Mouse (Mus musculus): ENCODE measurements around the gene Cep112. TPM values are rescaled to one million over a fixed set of nuclear protein-coding genes. Genes with fewer than 3 reads are reported as not detected.
A peak's percentile ranks its signal among the peaks of the same experiment; 100 is the strongest.
"Not testable (repeated sequence)": the region's sequence is repeated elsewhere in the genome, so short reads cannot be mapped to it uniquely, and the experiment has no call there.

Cep112 gene
- polyA plus RNA-seq, 1 experiment from 2014 or later, result 1.4 TPM

- DNase-seq (ENCODE audit: low spot score), result no peak
Measured at GRCm38 (mm10) chr11:108865746-108866145, 440.8 kb downstream of the Cep112 start.

- DNase-seq (ENCODE audit: low spot score), result no peak
Measured at GRCm38 (mm10) chr11:108867538-108867937, 442.5 kb downstream of the Cep112 start.

GRCm38 (mm10) chr11:108871284-108871683 lies 446.3 kb downstream of the Cep112 start:
- not testable (repeated sequence) for DNase-seq (ENCODE audit: low spot score)

GRCm38 (mm10) chr11:108871748-108872147 lies 446.8 kb downstream of the Cep112 start:
- DNase-seq (ENCODE audit: low spot score), result no peak

DNA sequence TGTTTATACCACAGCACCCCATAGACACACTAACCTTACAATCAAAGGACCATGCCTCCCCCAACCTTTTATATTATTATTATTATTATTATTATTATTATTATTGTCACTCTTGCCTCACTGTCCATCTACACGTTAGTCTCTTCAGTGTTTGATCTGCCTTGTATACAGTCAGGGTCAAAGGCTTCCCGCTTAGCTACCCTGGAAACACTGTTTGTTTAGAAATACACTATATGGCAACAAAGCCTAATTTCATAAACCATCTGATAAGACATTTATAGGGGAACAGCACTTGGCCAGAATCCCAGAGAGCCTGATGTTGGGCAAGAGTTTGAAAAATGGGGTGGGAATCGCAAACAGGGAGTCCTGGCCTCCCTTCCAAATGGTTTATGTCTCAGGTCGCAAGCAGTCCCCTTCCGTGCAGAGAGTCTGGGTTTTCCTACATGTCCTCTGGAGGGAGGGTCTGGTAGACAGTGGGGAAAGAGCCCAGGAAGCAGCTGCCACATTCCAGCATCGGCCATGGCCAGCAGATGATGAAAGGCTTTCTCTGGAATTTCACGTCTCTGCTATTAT lies 451.7 kb downstream of the Cep112 start:
- no peak for DNase-seq (ENCODE audit: low spot score)

DNA sequence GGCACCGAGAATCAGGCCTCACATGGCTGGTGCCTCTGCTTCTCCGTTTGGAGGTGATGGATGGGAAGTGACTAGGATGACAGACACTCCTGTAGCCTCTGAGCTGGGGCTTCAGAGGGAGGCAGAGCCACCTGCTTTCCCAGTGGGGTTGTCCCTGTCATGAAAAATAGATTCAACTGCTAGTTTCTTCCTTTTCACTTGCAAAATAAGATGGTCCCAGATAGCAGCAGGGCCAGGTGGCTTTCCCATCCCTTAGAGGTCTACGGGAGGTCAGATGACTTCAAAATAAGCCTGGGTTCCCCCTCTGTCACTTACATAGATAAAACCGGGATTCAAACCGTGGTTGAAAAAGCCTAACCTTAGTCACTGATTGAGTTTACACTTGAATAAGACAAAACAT lies 452.5 kb downstream of the Cep112 start:
- no peak for DNase-seq (ENCODE audit: low spot score)

GRCm38 (mm10) chr11:108880546-108880945 lies 455.6 kb downstream of the Cep112 start:
- DNase-seq (ENCODE audit: low spot score), result no peak

DNA sequence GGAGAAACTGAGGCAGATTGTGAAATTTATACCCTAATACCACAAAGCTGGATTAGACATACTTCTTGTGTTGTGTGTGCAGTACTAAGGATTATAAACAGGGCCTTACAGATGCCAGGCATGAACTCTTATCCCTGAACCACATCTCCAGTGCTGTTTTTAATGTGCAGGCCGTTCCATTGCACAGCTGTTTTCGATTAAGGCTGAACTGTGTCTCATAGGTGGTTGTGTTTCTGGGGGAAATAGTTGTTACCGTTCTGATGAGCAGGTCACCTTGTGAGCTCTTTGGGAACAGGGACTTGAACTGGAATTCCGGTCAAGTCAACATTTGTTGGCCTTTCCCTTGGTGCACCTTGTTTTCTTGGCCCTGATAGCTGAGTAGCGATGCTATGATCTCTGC lies 456.7 kb downstream of the Cep112 start:
- DNase-seq (ENCODE audit: low spot score), result no peak

GRCm38 (mm10) chr11:108885276-108885896 lies 460.4 kb downstream of the Cep112 start:
- DNase-seq (ENCODE audit: low spot score), result no peak

DNA sequence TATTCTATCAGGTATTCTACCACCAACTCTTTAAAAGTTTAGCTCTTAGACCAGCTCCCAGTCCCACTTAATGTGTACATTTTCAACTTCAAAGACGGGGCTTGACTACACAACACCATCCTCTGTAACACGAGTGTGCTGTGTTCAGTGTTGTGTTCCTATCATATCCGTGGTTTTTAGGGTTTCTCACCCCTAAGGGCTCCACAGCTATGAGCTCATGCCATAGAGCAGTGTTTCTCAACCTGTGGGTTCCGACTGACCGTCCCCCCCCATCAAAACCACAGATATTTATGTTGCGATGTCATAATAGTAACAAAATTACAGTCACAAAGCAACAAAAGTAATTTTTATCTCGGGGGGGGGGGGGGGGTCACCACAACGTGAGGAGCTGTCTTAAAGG lies 461.1 kb downstream of the Cep112 start:
- DNase-seq (ENCODE audit: low spot score), result no peak

DNA sequence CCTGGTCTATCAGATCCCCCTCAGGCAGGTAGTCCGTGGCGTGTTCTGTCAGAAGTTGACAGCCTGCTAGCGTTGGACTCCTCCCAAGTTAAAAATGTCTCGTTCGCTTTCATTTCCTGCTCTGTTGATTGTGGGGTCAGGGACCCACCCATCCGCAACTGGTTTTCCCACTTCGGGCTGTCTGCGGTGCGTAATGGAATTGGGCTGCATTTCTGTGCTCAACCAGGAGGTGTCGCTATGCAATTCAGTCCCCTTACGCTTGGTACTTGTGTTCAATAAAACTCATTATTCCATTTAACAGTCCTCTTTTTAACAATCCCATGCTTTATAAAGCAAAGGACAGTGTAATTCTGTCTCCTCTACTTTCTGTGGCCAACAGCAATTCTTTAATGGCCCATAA lies 464.1 kb downstream of the Cep112 start:
- DNase-seq (ENCODE audit: low spot score), result peak; percentile 31

DNA sequence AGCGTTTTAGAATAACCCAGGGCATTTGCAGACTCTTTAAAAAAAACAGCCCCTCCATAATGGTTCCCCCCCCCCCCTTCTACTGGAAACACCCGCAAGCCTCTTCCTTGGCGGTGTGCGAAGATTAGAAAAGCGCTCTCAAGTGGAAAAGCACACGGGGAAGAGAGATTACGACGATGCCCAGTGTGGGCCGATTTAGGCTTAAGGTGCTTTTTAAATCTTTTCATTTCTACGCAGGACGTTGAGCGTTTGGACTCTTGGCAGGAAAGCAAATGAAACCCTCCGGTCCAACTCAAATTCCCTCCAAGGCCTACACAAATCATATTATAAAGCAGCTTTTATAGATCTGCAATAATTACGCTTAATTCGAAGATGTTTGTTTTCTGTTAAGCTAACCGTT lies 465.6 kb downstream of the Cep112 start:
- DNase-seq (ENCODE audit: low spot score), result no peak

DNA sequence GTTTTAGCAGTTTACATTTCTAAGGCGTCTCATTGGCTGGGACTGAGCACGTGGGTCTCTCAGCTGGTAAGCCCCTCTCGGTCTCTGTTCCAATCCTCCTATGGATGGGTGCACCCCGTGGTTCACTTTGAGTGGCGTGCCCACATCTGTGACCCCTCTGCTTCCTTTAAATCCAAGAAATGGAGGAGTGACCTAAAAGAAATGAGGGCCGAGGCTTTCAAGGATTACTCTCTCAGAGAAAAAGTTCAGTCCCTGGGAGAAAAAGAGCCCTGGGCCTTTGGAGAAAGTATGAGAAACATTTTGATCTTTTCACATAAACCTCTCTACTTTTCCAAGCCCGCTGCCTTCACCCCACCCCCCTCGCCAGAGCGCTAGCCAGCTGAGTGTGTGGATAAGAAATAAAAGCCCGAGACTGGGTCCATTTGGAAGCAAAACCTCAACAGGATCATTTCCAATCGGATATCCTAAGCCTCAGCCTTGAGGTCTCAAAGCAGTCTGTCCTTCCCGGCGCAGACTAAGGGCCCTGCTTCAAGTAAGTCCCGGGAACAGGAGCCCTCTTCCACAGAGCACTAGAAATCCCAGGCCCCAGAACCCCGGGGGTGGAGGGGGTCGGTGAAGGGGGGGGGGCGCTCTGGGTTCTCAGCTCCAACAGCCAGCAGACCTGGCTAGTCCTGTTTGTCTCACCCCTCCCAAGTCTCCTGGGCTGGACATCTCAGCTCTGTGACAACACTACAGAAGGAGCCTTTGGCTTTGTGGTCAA lies 466.3 kb downstream of the Cep112 start:
- DNase-seq (ENCODE audit: low spot score), result no peak

GRCm38 (mm10) chr11:108891871-108892380 lies 466.9 kb downstream of the Cep112 start:
- DNase-seq (ENCODE audit: low spot score), result no peak

- DNase-seq (ENCODE audit: low spot score), result no peak
Measured at GRCm38 (mm10) chr11:108892406-108892805, 467.4 kb downstream of the Cep112 start.

DNA sequence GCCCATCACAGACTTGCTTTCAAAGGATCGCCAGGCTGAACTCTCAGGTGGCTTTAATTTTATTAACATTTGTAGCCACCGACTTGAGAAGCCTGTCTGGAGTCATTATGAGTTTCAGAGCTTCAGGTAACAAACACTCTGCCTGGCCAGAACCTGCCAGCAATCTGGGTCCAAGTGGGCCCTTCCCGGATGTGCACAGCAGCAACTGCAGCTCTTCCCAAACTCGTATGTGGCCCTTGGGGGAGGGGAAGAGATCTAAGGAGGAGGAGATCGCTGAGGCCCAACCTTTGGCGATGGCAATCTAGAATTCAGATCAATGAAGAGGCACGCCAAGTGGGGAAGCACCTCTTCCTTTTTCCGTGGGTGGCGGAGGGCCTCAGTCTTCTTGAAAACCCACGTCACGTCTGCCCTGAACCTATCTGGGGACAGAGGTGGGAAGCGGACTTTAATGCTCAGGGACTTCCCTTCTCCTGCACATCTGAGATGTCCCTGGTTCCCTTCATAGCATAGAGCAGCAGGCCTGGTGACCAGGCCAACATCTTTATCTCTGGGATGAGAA lies 468.3 kb downstream of the Cep112 start:
- no peak for DNase-seq (ENCODE audit: low spot score)

- no peak for DNase-seq (ENCODE audit: low spot score)
Measured at GRCm38 (mm10) chr11:108893855-108894510, 469.0 kb downstream of the Cep112 start.

DNA sequence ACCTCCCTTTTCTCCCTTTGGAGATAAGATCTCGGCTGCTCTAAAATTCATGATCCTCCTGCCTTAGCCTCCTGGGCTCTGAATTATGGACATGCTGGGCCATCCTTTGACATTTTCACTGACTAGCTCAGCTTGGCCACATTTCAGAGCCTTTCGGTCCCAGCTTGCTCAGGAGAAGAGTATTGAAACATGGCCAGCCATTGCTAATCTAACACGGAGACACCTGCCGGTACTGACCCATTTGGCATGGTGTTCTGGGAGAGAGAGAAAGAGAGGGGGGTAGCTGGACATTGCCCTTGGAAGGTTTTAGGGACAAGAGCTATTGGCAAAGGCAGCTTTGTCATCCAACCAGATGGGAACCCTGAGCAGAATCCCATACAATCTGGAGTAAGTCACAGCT lies 472.0 kb downstream of the Cep112 start:
- no peak for DNase-seq (ENCODE audit: low spot score)

- no peak for DNase-seq (ENCODE audit: low spot score)
Measured at GRCm38 (mm10) chr11:108898063-108898462, 473.1 kb downstream of the Cep112 start.

DNA sequence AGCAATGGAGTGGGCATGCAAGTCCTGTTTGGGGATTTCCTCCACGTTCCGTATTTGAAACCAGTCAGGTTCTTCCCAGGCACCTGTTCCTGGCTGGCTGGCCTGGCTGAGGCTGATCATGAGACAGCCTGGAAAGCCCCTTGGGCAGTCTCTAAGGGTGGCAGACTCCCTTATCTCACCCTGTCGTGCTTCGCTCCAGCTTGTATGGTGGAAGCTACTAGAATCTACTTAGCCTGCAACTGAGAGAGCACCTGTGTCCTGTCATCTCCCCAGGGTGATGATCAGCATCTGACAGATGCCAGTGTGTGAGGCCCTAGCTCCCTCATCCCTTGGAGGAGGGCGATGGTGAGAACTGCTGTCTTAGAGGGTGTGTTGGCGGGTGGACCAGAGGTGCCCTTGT lies 473.5 kb downstream of the Cep112 start:
- no peak for DNase-seq (ENCODE audit: low spot score)

DNA sequence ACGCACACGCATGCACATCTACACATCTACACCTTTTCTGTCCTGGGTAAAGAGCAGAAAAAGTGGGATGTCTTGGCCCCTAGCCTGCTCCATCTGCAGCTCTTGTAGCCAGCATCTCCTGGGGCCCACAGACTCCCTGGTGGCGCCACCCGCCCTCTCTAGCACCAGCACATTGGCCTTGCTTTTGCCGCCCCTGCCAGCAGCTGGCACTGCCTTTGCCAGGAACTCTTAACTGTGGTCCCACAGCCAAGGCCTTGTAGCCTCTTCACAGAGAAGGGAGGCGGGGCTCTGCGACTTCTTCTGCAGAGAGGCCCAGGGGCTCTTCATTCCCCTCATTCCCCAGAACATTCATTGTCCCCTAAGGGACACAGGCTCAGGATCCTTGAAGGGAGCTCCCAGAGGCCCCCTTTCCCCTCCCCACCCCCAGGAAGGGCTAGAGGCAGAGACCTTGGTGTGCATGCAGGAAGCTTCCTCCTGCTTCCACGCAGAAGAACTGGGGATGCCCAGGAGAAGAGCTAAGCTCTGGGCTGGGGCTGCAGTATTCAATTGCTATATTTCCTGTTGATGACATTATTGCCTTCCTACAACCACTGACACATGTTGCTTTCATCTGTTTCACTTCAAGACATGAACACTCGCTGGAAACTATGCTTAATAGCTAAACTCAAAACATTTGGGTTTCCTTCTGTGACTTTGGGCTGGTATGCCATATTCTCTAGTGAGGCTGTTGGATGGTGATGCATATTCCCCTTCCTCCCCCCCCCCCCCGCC lies 475.9 kb downstream of the Cep112 start:
- no peak for DNase-seq (ENCODE audit: low spot score)

All from thymus, postnatal 0 days (tissue).